Mouse (Mus musculus) embryonic fibroblast, embryonic 13.5 days (primary cell): ENCODE measurements around the gene Syce1l.

Source experiments
- CTCF ChIP-seq: IDR thresholded peaks from 2 replicates; pipeline ENCODE4 v1.5.1; 2011; ENCODE audit warnings: mild to moderate bottlenecking, control low read depth, low read length, moderate library complexity, borderline replicate concordance; ENCODE audit not compliant: insufficient read depth
- POLR2A ChIP-seq: IDR thresholded peaks from 2 replicates; pipeline ENCODE4 v1.6.1; 2011; ENCODE audit warnings: low read depth, mild to moderate bottlenecking, control low read depth, low read length, moderate library complexity

GRCm38 (mm10) chr8:113674611-113675010 is 31.6 kb downstream of the Syce1l start:
- TF ChIP-seq CTCF (no peak), POLR2A (no peak)
